25 mouse cellular contexts compared by ENCODE assay signal in the genomic region with DNA sequence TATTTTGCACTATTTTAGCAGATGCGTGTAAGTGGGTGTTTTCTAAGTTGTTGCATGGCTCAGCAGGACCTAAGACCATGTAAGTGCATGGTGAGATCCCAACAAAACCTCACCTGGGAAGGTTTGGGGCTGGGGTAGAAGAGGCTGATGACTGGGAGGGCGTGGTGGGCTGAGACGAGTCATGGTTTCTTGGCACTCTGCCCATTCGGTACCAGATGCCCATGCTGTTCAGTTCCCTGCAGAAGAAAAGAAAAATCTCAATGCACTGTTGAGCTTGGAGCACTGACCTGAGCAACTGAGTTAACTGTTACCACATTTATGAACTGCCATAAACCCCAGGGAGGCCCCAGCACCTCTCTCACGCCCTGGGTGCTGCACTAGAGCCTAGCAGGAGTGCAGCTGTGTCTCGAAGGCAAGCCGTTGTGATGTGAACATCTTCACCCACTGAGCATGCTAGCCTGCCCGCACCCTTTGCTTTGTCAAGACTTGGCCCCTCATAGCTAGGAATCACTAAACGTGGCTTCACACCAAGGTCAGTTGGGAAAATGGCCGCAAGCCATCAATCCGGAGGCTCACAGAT.
A peak's percentile ranks its signal among the peaks of the same experiment; 100 is the strongest.
DNase-seq lines count a peak whose midpoint lies in the region; ATAC-seq and TF ChIP-seq lines count a peak whose summit lies in the region.
"Had no signal": no experiment of that assay in that cellular context is flagged by ENCODE, and none has a peak within 500 bp of the region (broad histone marks: within the 10 kb centered on the region; RNA-seq: fewer than 3 reads in every experiment).

No protein-coding gene starts in this region.

- no peak overlapping the region for H3K4me2 ChIP-seq in forebrain, embryonic 13.5 days
- no peak overlapping the region for H3K4me2 ChIP-seq in liver, embryonic 15.5 days
- no peak overlapping the region for H3K4me2 ChIP-seq in liver, postnatal 0 days (ENCODE audit: low read depth, low read length)
- H3K4me2 ChIP-seq: heart, embryonic 15.5 days; kidney, embryonic 15.5 days; limb, embryonic 13.5 days; lung, embryonic 14.5 days; midbrain, embryonic 11.5 days had no signal

- H3K4me1 ChIP-seq in forebrain, embryonic 10.5 days, result peaks cover 12% of the 10 kb centered on the region
- peaks cover 21% of the 10 kb centered on the region for H3K4me1 ChIP-seq in forebrain, embryonic 13.5 days
- peaks cover 36% of the 10 kb centered on the region for H3K4me1 ChIP-seq in liver, embryonic 15.5 days (replicated peaks)
- H3K4me1 ChIP-seq in liver, postnatal 0 days (ENCODE audit: insufficient read depth), result no peaks in the 10 kb centered on the region
- no peaks in the 10 kb centered on the region for H3K4me1 ChIP-seq in MEL (ENCODE audit: control insufficient read depth in 1 of 2, insufficient read depth in 2 of 2, low read length in 2 of 2)
- H3K4me1 ChIP-seq in limb, embryonic 10.5 days, result peaks cover 40% of the 10 kb centered on the region
- H3K4me1 ChIP-seq: heart, embryonic 15.5 days had no signal

- no peak for TF ChIP-seq POLR2A in MEL (IDR thresholded peaks at IDR 0.05; ENCODE audit: control insufficient read depth in 1 of 2, insufficient read depth in 1 of 2, low read depth in 1 of 2, low read length in 2 of 2, poor library complexity in 1 of 2)

- 94% methylated on average over 11 of the region's 11 CpGs for WGBS in forebrain, embryonic 10.5 days
- WGBS in forebrain, embryonic 13.5 days, result 87% methylated on average over 11 of the region's 11 CpGs
- WGBS in liver, embryonic 15.5 days (ENCODE audit: insufficient replicate concordance), result 84% methylated on average over 11 of the region's 11 CpGs
- WGBS in liver, postnatal 0 days (ENCODE audit: insufficient replicate concordance), result 81% methylated on average over 11 of the region's 11 CpGs
- 90% methylated on average over 11 of the region's 11 CpGs for WGBS in limb, embryonic 10.5 days

- TF ChIP-seq RAD21 in MEL (IDR thresholded peaks at IDR 0.05; ENCODE audit: low read depth, low read length), result no peak

- no peak for TF ChIP-seq CTCF in liver, postnatal 0 days (IDR thresholded peaks at IDR 0.05; ENCODE audit: low read depth)
- no peak for TF ChIP-seq CTCF in MEL (IDR thresholded peaks at IDR 0.05 in 2 of 3, conservative IDR thresholded peaks at IDR 0.05 in 1 of 3; ENCODE audit: control insufficient read depth in 1 of 3, insufficient read depth in 1 of 3, low read depth in 2 of 3, low read length in 3 of 3, poor library complexity in 1 of 3, severe bottlenecking in 1 of 3)

- 0 out of 2 replicates have a peak overlapping the region, but pooled peaks have one; percentile 30 for H3K27ac ChIP-seq in forebrain, embryonic 10.5 days
- no peak overlapping the region for H3K27ac ChIP-seq in forebrain, embryonic 13.5 days
- H3K27ac ChIP-seq in liver, embryonic 15.5 days (replicated peaks), result 0 out of 2 replicates have a peak overlapping the region, but pooled peaks have one; percentile 33
- no peak overlapping the region for H3K27ac ChIP-seq in liver, postnatal 0 days (ENCODE audit: low read depth)
- H3K27ac ChIP-seq in MEL (ENCODE audit: control insufficient read depth, low read depth, low read length), result no peak overlapping the region
- H3K27ac ChIP-seq in limb, embryonic 10.5 days, result peak overlapping the region; percentile 5; the same call in 1 of the 2 replicates
- H3K27ac ChIP-seq: embryonic facial prominence, embryonic 10.5 days; heart, adult 2 months; heart, embryonic 15.5 days; hindbrain, embryonic 10.5 days; kidney, embryonic 15.5 days; limb, embryonic 13.5 days had no signal

- no peak overlapping the region for H3K4me3 ChIP-seq in forebrain, embryonic 10.5 days
- no peak overlapping the region for H3K4me3 ChIP-seq in forebrain, embryonic 13.5 days
- no peak overlapping the region for H3K4me3 ChIP-seq in liver, embryonic 15.5 days (replicated peaks)
- no peak overlapping the region for H3K4me3 ChIP-seq in liver, postnatal 0 days (ENCODE audit: low read depth, low read length)
- H3K4me3 ChIP-seq in MEL (ENCODE audit: control insufficient read depth in 1 of 2, insufficient read depth in 1 of 2, low read depth in 2 of 2, low read length in 2 of 2), result no peak overlapping the region
- H3K4me3 ChIP-seq in limb, embryonic 10.5 days, result no peak overlapping the region
- H3K4me3 ChIP-seq: embryonic facial prominence, embryonic 10.5 days; heart, adult 2 months; heart, embryonic 15.5 days; hindbrain, embryonic 10.5 days; kidney, embryonic 15.5 days; limb, embryonic 13.5 days had no signal

- DNase-seq in forebrain, embryonic 10.5 days (ENCODE audit: extremely low spot score, low spot score), result no peak
- no peak for DNase-seq in liver, postnatal 0 days
- DNase-seq in MEL (ENCODE audit: low read depth, low spot score), result peak; percentile 15
- DNase-seq in limb, embryonic 10.5 days (ENCODE audit: low spot score), result no peak
- no peak for DNase-seq in cerebellum, postnatal 4 days (ENCODE audit: low spot score in 2 of 2)
- DNase-seq in cerebellum, adult 9-11 months, result no peak
- DNase-seq: adrenal gland, postnatal 36 days; cerebellum, adult 2 months; gastrocnemius, postnatal 25 days; heart, adult 2 months; kidney, postnatal 4 days; lung, embryonic 14.5 days; lung, postnatal 4 days; retina, postnatal 1 day; right cerebral cortex, postnatal 4 days had no signal

- H3K9ac ChIP-seq in forebrain, embryonic 13.5 days, result no peak overlapping the region
- H3K9ac ChIP-seq in liver, embryonic 15.5 days, result no peak overlapping the region
- no peak overlapping the region for H3K9ac ChIP-seq in liver, postnatal 0 days (replicated peaks)
- H3K9ac ChIP-seq in MEL (ENCODE audit: control insufficient read depth, low read depth, low read length, poor library complexity, severe bottlenecking), result no peak overlapping the region
- H3K9ac ChIP-seq: heart, embryonic 15.5 days; kidney, embryonic 15.5 days; limb, embryonic 13.5 days; lung, embryonic 14.5 days had no signal

- H3K27me3 ChIP-seq in forebrain, embryonic 10.5 days (ENCODE audit: poor library complexity, severe bottlenecking), result no peaks in the 10 kb centered on the region
- H3K27me3 ChIP-seq in forebrain, embryonic 13.5 days, result peaks cover 3% of the 10 kb centered on the region; the same call in 1 of the 2 replicates
- H3K27me3 ChIP-seq in liver, embryonic 15.5 days, result no peaks in the 10 kb centered on the region
- no peaks in the 10 kb centered on the region for H3K27me3 ChIP-seq in liver, postnatal 0 days (ENCODE audit: insufficient read depth, low read length)
- no peaks in the 10 kb centered on the region for H3K27me3 ChIP-seq in MEL (ENCODE audit: control insufficient read depth in 1 of 2, insufficient read depth in 2 of 2, low read length in 2 of 2)
- H3K27me3 ChIP-seq in limb, embryonic 10.5 days (ENCODE audit: low read depth, poor library complexity, severe bottlenecking), result no peaks in the 10 kb centered on the region
- H3K27me3 ChIP-seq: heart, embryonic 15.5 days; kidney, embryonic 15.5 days had no signal

- H3K9me3 ChIP-seq in forebrain, embryonic 10.5 days, result no peaks in the 10 kb centered on the region
- H3K9me3 ChIP-seq in forebrain, embryonic 13.5 days (replicated peaks), result no peaks in the 10 kb centered on the region
- no peaks in the 10 kb centered on the region for H3K9me3 ChIP-seq in liver, embryonic 15.5 days (replicated peaks)
- no peaks in the 10 kb centered on the region for H3K9me3 ChIP-seq in liver, postnatal 0 days (ENCODE audit: low read length)
- H3K9me3 ChIP-seq in MEL (replicated peaks; ENCODE audit: insufficient read depth, low read length), result no peaks in the 10 kb centered on the region
- H3K9me3 ChIP-seq in limb, embryonic 10.5 days (replicated peaks), result no peaks in the 10 kb centered on the region
- H3K9me3 ChIP-seq: embryonic facial prominence, embryonic 10.5 days; G1E; heart, embryonic 15.5 days; hindbrain, embryonic 10.5 days; kidney, embryonic 15.5 days; limb, embryonic 13.5 days had no signal

- ATAC-seq in forebrain, embryonic 13.5 days, result no peak
- no peak for ATAC-seq in liver, embryonic 15.5 days (ENCODE audit: insufficient read depth)
- no peak for ATAC-seq in liver, postnatal 0 days
- ATAC-seq: forebrain, embryonic 14.5 days had no signal

- peaks cover 65% of the 10 kb centered on the region for H3K36me3 ChIP-seq in forebrain, embryonic 10.5 days (replicated peaks)
- peaks cover 72% of the 10 kb centered on the region for H3K36me3 ChIP-seq in forebrain, embryonic 13.5 days (ENCODE audit: poor library complexity, severe bottlenecking)
- peaks cover 33% of the 10 kb centered on the region for H3K36me3 ChIP-seq in liver, embryonic 15.5 days (replicated peaks)
- H3K36me3 ChIP-seq in liver, postnatal 0 days (replicated peaks; ENCODE audit: insufficient read depth, low read length), result peaks cover 34% of the 10 kb centered on the region
- H3K36me3 ChIP-seq in MEL (ENCODE audit: control insufficient read depth in 1 of 2, insufficient read depth in 2 of 2, low read length in 2 of 2), result no peaks in the 10 kb centered on the region; a peak in 1 of 4 replicates
- H3K36me3 ChIP-seq in limb, embryonic 10.5 days, result peaks cover 49% of the 10 kb centered on the region

- H3K79me2 ChIP-seq in MEL (ENCODE audit: control insufficient read depth, insufficient read depth, low read length, poor library complexity), result no peaks in the 10 kb centered on the region

- no peak for TF ChIP-seq EP300 in liver, postnatal 0 days (IDR thresholded peaks at IDR 0.05; ENCODE audit: low read depth)
- TF ChIP-seq EP300 in MEL (IDR thresholded peaks at IDR 0.05; ENCODE audit: low read depth in 1 of 2, low read length in 2 of 2), result no peak

TF ChIP-seq in MEL, 35 proteins besides CTCF, POLR2A, EP300 and RAD21:
- TF ChIP-seq USF2 (IDR thresholded peaks at IDR 0.05; ENCODE audit: borderline replicate concordance in 1 of 2, insufficient read depth in 1 of 2, low read depth in 1 of 2, low read length in 2 of 2), result no peak
- TF ChIP-seq NRF1 (IDR thresholded peaks at IDR 0.05; ENCODE audit: insufficient read depth, low read depth, low read length, poor library complexity, severe bottlenecking), result no peak

Comparison
In these comparisons a context has a peak if more than half of its experiments do, and no peak if none do; other contexts are left out.
1. H3K27ac ChIP-seq: peak in forebrain, embryonic 10.5 days (single experiment), liver, embryonic 15.5 days (single experiment) and limb, embryonic 10.5 days (single experiment); none in forebrain, embryonic 13.5 days (single experiment), liver, postnatal 0 days (single experiment) and MEL (single experiment).